Mouse (Mus musculus) lung, adult 2 months (tissue): ENCODE measurements around the gene Col11a1. TPM values are rescaled to one million over a fixed set of nuclear protein-coding genes. Genes with fewer than 3 reads are reported as not detected.

ENCODE experiments used
- DNase-seq: peaks from one replicate; pipeline ENCODE4 v3.0.0; 2022
- H3K4me1 ChIP-seq: fragments of 200-500 bp; 2 replicates; pipeline ENCODE4 v1.6.1; 2011; ENCODE audit warnings: low read length; ENCODE audit not compliant: control insufficient read depth, insufficient read depth
- H3K4me3 ChIP-seq: fragments of 200-500 bp; replicated peaks from 2 replicates; pipeline ENCODE3; 2011; ENCODE audit warnings: low read depth, mild to moderate bottlenecking, control low read depth, low read length; ENCODE audit errors: extremely low read depth
- CTCF ChIP-seq: fragments of 200-500 bp; IDR thresholded peaks from 2 replicates; pipeline ENCODE4 v1.5.1; 2011; ENCODE audit warnings: mild to moderate bottlenecking, low read length, control low read depth; ENCODE audit not compliant: insufficient read depth
- POLR2A ChIP-seq: fragments of 200-500 bp; IDR thresholded peaks from 2 replicates; pipeline ENCODE4 v1.6.1; 2011; ENCODE audit warnings: low read depth, mild to moderate bottlenecking, control low read depth, low read length, borderline replicate concordance; ENCODE audit errors: extremely low read depth
- WGBS: fragments of 180-500 bp; shearing (Covaris S2); methylation state at CpG from one replicate; pipeline ENCODE4 v1.1.7; 2018; 5-methylcytosine and 5-hydroxymethylcytosine counted together
- polyA plus RNA-seq: library from polyadenylated mRNA; depleted of rRNA; stranded (reverse); fragments of >200 nt; gene quantifications from 2 replicates; pipeline ENCODE4 v1.2.3, GENCODE M21; 2012; rRNA removed

Col11a1 gene
- polyA plus RNA-seq: 0.14 TPM in 1 of 2 replicates, not detected in the other

GRCm38 (mm10) chr3:114029971-114030635 is at the start of gene Col11a1:
Col11a1 (plus strand) TSS chr3:114030540.
- no peak for DNase-seq
- Histone ChIP-seq H3K4me1 (no peaks in the 10 kb centered on the region), H3K4me3 (no peak within 1 kb of the TSS)
- WGBS: 2% methylated on average over 19 of the region's 19 CpGs
- TF ChIP-seq CTCF: no peak

GRCm38 (mm10) chr3:113990936-113991335 is 39.4 kb upstream of the Col11a1 start:
- Histone ChIP-seq H3K4me1 (no peaks in the 10 kb centered on the region), H3K4me3 (no peak overlapping the region)
- WGBS: 67% methylated on average over 6 of the region's 6 CpGs
- no peak for TF ChIP-seq POLR2A
- no peak for TF ChIP-seq CTCF
- DNase-seq: no peak

- no peak for DNase-seq
- H3K4me3 ChIP-seq: no peak overlapping the region
- WGBS: under 1% methylated on average over 9 of the region's 9 CpGs
- TF ChIP-seq CTCF (no peak), POLR2A (no peak)
- H3K4me1 ChIP-seq: no peaks in the 10 kb centered on the region
These were observed 546 bp downstream of the Col11a1 start for GRCm38 (mm10) chr3:114030886-114031285.

GRCm38 (mm10) chr3:114031351-114032213 is 1.2 kb downstream of the Col11a1 start:
- DNase-seq: no peak
- H3K4me3 ChIP-seq: no peak overlapping the region

GRCm38 (mm10) chr3:114032333-114032732 is 2.0 kb downstream of the Col11a1 start:
- no peak for DNase-seq
- 6% methylated on average over 4 of the region's 4 CpGs for WGBS
- TF ChIP-seq POLR2A (no peak), CTCF (no peak)
- Histone ChIP-seq H3K4me3 (no peak overlapping the region), H3K4me1 (no peaks in the 10 kb centered on the region)

More at GRCm38 (mm10) chr3:114031351-114032213, 1.2 kb downstream of the Col11a1 start:
- no peaks in the 10 kb centered on the region for H3K4me1 ChIP-seq
- TF ChIP-seq POLR2A: no peak
- TF ChIP-seq CTCF: no peak
- WGBS: 2% methylated on average over 21 of the region's 21 CpGs

GRCm38 (mm10) chr3:114052406-114052805 is 22.1 kb downstream of the Col11a1 start:
- H3K4me1 ChIP-seq: no peaks in the 10 kb centered on the region
- no peak for DNase-seq
- no peak for TF ChIP-seq POLR2A
- TF ChIP-seq CTCF: no peak
- H3K4me3 ChIP-seq: no peak overlapping the region

- TF ChIP-seq POLR2A (no peak), CTCF (no peak)
- WGBS: 69% methylated on average over 3 of the region's 3 CpGs
- no peak overlapping the region for H3K4me3 ChIP-seq
- no peak for DNase-seq
- no peaks in the 10 kb centered on the region for H3K4me1 ChIP-seq
These were observed 23.2 kb downstream of the Col11a1 start for GRCm38 (mm10) chr3:114053501-114053900.

GRCm38 (mm10) chr3:114065123-114065522 is 34.8 kb downstream of the Col11a1 start:
- no peak overlapping the region for H3K4me3 ChIP-seq
- WGBS: 60% methylated on average over 4 of the region's 4 CpGs
- no peaks in the 10 kb centered on the region for H3K4me1 ChIP-seq
- no peak for DNase-seq
- no peak for TF ChIP-seq CTCF
- TF ChIP-seq POLR2A: no peak

- TF ChIP-seq CTCF: no peak
- TF ChIP-seq POLR2A: no peak
- Histone ChIP-seq H3K4me1 (no peaks in the 10 kb centered on the region), H3K4me3 (no peak overlapping the region)
- 51% methylated on average over 4 of the region's 4 CpGs for WGBS
- no peak for DNase-seq
These were observed 35.2 kb downstream of the Col11a1 start for GRCm38 (mm10) chr3:114065587-114065986.
